Mouse (Mus musculus) embryonic fibroblast, embryonic 13.5 days (primary cell): ENCODE measurements around the gene Ryr2.

Experiments used
- CTCF ChIP-seq: IDR thresholded peaks from 2 replicates; pipeline ENCODE4 v1.5.1; 2011; ENCODE audit warnings: mild to moderate bottlenecking, control low read depth, low read length, moderate library complexity, borderline replicate concordance; ENCODE audit not compliant: insufficient read depth
- POLR2A ChIP-seq: IDR thresholded peaks from 2 replicates; pipeline ENCODE4 v1.6.1; 2011; ENCODE audit warnings: low read depth, mild to moderate bottlenecking, control low read depth, low read length, moderate library complexity

DNA sequence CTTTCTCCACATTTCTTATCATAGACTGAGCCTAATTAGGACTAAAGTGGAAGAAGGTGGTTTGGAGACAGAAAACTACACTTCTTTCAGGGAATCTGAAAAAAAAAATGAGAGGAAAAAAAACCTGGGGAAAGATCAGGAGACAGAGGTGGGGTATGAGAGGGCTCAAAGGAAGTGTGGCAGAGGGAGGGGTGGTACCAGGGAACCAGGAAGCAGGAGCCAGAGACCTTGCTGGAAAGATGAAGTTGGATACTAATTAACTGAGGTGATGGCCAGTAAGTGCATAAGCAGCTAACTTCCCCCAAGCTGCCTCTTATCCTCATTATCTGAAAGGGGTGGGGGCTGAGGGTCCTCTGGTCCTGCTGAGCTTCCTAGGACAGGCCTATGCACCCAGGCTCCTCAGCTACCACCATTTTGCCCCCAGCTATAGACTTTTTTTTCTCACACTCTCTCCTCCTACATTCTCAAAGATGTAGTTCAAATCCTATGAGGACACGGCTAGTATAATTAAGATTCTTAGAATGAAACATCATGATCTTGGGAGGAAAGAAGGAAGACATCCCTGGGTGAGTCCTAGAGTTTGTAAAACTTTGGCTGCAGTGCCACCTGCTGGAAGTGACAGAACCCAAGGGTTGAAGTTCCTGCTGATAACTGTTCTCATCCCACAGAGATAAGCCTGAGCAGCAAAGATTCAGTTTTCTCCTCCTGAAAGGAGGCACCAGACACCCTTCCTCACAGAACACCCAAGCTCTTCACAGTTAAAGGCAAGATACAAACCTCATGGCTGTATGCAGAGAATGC is 543.3 kb downstream of the Ryr2 start:
- TF ChIP-seq POLR2A, result no peak
- no peak for TF ChIP-seq CTCF
